Comparison of ENCODE assay signal across 8 mouse cellular contexts in genomic region chr6:115803541-115804382, GRCm38 (mm10). TPM values are rescaled to one million over a fixed set of nuclear protein-coding genes. Genes with fewer than 3 reads are reported as not detected.
A peak's percentile ranks its signal among the peaks of the same experiment; 100 is the strongest.
DNase-seq lines count a peak whose midpoint lies in the region; ATAC-seq and TF ChIP-seq lines count a peak whose summit lies in the region.

No protein-coding gene starts in this region.

- TF ChIP-seq POLR2A in spleen, adult 2 months (IDR thresholded peaks at IDR 0.05; ENCODE audit: low read depth, low read length) = no peak

- ATAC-seq in intestine, embryonic 15.5 days = peak; percentile 61
- peak; percentile 61 for ATAC-seq in midbrain, embryonic 11.5 days (ENCODE audit: low FRiP score)

- H3K4me2 ChIP-seq in intestine, embryonic 15.5 days (replicated peaks) = no peak overlapping the region
- H3K4me2 ChIP-seq in midbrain, embryonic 11.5 days = no peak overlapping the region

- no peak overlapping the region for H3K27ac ChIP-seq in intestine, embryonic 15.5 days
- no peak overlapping the region for H3K27ac ChIP-seq in midbrain, embryonic 11.5 days (ENCODE audit: low read depth, low read length)
- H3K27ac ChIP-seq in spleen, adult 2 months (ENCODE audit: insufficient read depth, low read length) = no peak overlapping the region

- no peaks in the 10 kb centered on the region for H3K27me3 ChIP-seq in intestine, embryonic 15.5 days (replicated peaks)
- H3K27me3 ChIP-seq in midbrain, embryonic 11.5 days (ENCODE audit: control insufficient read depth, insufficient read depth, low read length) = no peaks in the 10 kb centered on the region
- no peaks in the 10 kb centered on the region for H3K27me3 ChIP-seq in spleen, adult 2 months (ENCODE audit: control insufficient read depth, insufficient read depth, low read length)

- H3K9ac ChIP-seq in intestine, embryonic 15.5 days = no peak overlapping the region
- H3K9ac ChIP-seq in midbrain, embryonic 11.5 days (ENCODE audit: low read length) = no peak overlapping the region

- peak; percentile 84 for DNase-seq in urinary bladder, postnatal 14 days (ENCODE audit: low spot score)
- DNase-seq in urinary bladder, adult 2 months (ENCODE audit: low spot score) = no peak
- peak; percentile 87 for DNase-seq in embryo, embryonic 10 days (ENCODE audit: low spot score)
- DNase-seq in gastrocnemius, postnatal 25 days = peak; percentile 41
- peak; percentile 66 to 82 for DNase-seq in left cerebral cortex, postnatal 25 days (ENCODE audit: low spot score in 2 of 2)
- DNase-seq in midbrain, embryonic 11.5 days (ENCODE audit: low spot score, missing footprints) = peak; percentile 92
- DNase-seq in spleen, adult 2 months (ENCODE audit: low read depth in 1 of 2, low spot score in 2 of 2) = peak; percentile 34 to 50

- H3K4me3 ChIP-seq in intestine, embryonic 15.5 days (replicated peaks) = no peak overlapping the region
- no peak overlapping the region for H3K4me3 ChIP-seq in midbrain, embryonic 11.5 days (ENCODE audit: low read depth, low read length)
- no peak overlapping the region for H3K4me3 ChIP-seq in spleen, adult 2 months (ENCODE audit: extremely low read depth, insufficient read depth, insufficient read length)

- peaks cover 20% of the 10 kb centered on the region for H3K4me1 ChIP-seq in intestine, embryonic 15.5 days (replicated peaks)
- H3K4me1 ChIP-seq in midbrain, embryonic 11.5 days (ENCODE audit: control insufficient read depth, insufficient read depth, low read length) = peaks cover 15% of the 10 kb centered on the region
- peaks cover 8% of the 10 kb centered on the region; the same call in 1 of the 2 replicates for H3K4me1 ChIP-seq in spleen, adult 2 months (ENCODE audit: control insufficient read depth, insufficient read depth, insufficient read length)

- H3K36me3 ChIP-seq in intestine, embryonic 15.5 days = peaks cover 36% of the 10 kb centered on the region
- H3K36me3 ChIP-seq in midbrain, embryonic 11.5 days (ENCODE audit: control insufficient read depth, insufficient read depth, low read length) = peaks cover 50% of the 10 kb centered on the region
- H3K36me3 ChIP-seq in spleen, adult 2 months (ENCODE audit: control insufficient read depth, insufficient read depth, low read length) = peaks cover 19% of the 10 kb centered on the region

- no peaks in the 10 kb centered on the region for H3K9me3 ChIP-seq in intestine, embryonic 15.5 days
- no peaks in the 10 kb centered on the region for H3K9me3 ChIP-seq in midbrain, embryonic 11.5 days (ENCODE audit: control insufficient read depth, low read length)

- intact Hi-C loops in left cerebral cortex, postnatal 25 days (cut with DNase I) = loop anchor here (5.0 kb wide), 1 partner anchor 76 kb away; no protein-coding TSS in a partner anchor

- peak; percentile 39; the same call in 1 of the 2 replicates for TF ChIP-seq CTCF in spleen, adult 2 months (IDR thresholded peaks at IDR 0.05; ENCODE audit: extremely low read depth, insufficient read depth, insufficient read length, insufficient replicate concordance)

- 40% methylated on average over 16 of the region's 16 CpGs for WGBS in intestine, embryonic 15.5 days
- 46% methylated on average over 16 of the region's 16 CpGs for WGBS in midbrain, embryonic 11.5 days
- WGBS in spleen, adult 2 months = 61% methylated on average over 16 of the region's 16 CpGs

RNA-seq across cellular contexts. Expression of gene Rpl32, which starts 4.8 kb away (rescaled TPM):
- 2,458 and 3,073 TPM in 2 replicates for polyA plus RNA-seq in urinary bladder, adult 2 months (2012; rRNA removed)
- 100 to 1,000 TPM; 536 to 577 TPM for total RNA-seq in gastrocnemius, postnatal 25 days (2021)
- polyA plus RNA-seq in intestine, embryonic 15.5 days (2015; fragmentation: Nextera tagmentation; extraction: Ambion mirVana) = 2,172 and 2,428 TPM in 2 replicates
- total RNA-seq in left cerebral cortex, postnatal 25 days (2021) = 100 to 1,000 TPM; 443 to 458 TPM
- polyA plus RNA-seq in midbrain, embryonic 11.5 days (2014; fragmentation: Nextera tagmentation; extraction: Ambion mirVana) = 1,817 and 1,848 TPM in 2 replicates
- polyA plus RNA-seq in spleen, adult 2 months (2012; rRNA removed) = 463 and 551 TPM in 2 replicates

RNA-seq across cellular contexts. Expression of gene Cand2, which starts 29.4 kb away (rescaled TPM):
- polyA plus RNA-seq in urinary bladder, adult 2 months (2012; rRNA removed) = 6.5 and 7.0 TPM in 2 replicates
- total RNA-seq in gastrocnemius, postnatal 25 days (2021) = 10 to 100 TPM; 61.9 to 64.2 TPM
- polyA plus RNA-seq in intestine, embryonic 15.5 days (2015; fragmentation: Nextera tagmentation; extraction: Ambion mirVana) = 16.8 and 17.2 TPM in 2 replicates
- 1 to 10 TPM; 2.0 to 2.2 TPM for total RNA-seq in left cerebral cortex, postnatal 25 days (2021)
- polyA plus RNA-seq in midbrain, embryonic 11.5 days (2014; fragmentation: Nextera tagmentation; extraction: Ambion mirVana) = 24.6 and 27.5 TPM in 2 replicates
- 3.4 and 4.8 TPM in 2 replicates for polyA plus RNA-seq in spleen, adult 2 months (2012; rRNA removed)

RNA-seq across cellular contexts. Expression of gene Efcab12, which starts 34.5 kb away (rescaled TPM):
- polyA plus RNA-seq in urinary bladder, adult 2 months (2012; rRNA removed) = 0.56 and 0.74 TPM in 2 replicates
- under 1 TPM in 1 of 2 experiments, not detected in 1; 0.24 TPM for total RNA-seq in gastrocnemius, postnatal 25 days (2021)
- 0.42 and 0.49 TPM in 2 replicates for polyA plus RNA-seq in intestine, embryonic 15.5 days (2015; fragmentation: Nextera tagmentation; extraction: Ambion mirVana)
- 1 to 10 TPM; 3.6 to 4.5 TPM for total RNA-seq in left cerebral cortex, postnatal 25 days (2021)
- 1.7 and 2.0 TPM in 2 replicates for polyA plus RNA-seq in midbrain, embryonic 11.5 days (2014; fragmentation: Nextera tagmentation; extraction: Ambion mirVana)
- polyA plus RNA-seq in spleen, adult 2 months (2012; rRNA removed) = 0.06 and 0.15 TPM in 2 replicates

RNA-seq across cellular contexts. Expression of gene Tmem40, which starts 41.6 kb away (rescaled TPM):
- 34.8 and 49.5 TPM in 2 replicates for polyA plus RNA-seq in urinary bladder, adult 2 months (2012; rRNA removed)
- total RNA-seq in gastrocnemius, postnatal 25 days (2021) = under 1 TPM; 0.35 to 0.43 TPM
- 0.78 and 1.2 TPM in 2 replicates for polyA plus RNA-seq in intestine, embryonic 15.5 days (2015; fragmentation: Nextera tagmentation; extraction: Ambion mirVana)
- total RNA-seq in left cerebral cortex, postnatal 25 days (2021) = 1 to 10 TPM; 2.3 to 3.0 TPM
- polyA plus RNA-seq in midbrain, embryonic 11.5 days (2014; fragmentation: Nextera tagmentation; extraction: Ambion mirVana) = 1.4 and 2.1 TPM in 2 replicates
- 10.2 and 10.4 TPM in 2 replicates for polyA plus RNA-seq in spleen, adult 2 months (2012; rRNA removed)

RNA-seq across cellular contexts. Expression of gene Mbd4, which starts 49.4 kb away (rescaled TPM):
- 4.4 and 5.0 TPM in 2 replicates for polyA plus RNA-seq in urinary bladder, adult 2 months (2012; rRNA removed)
- under 1 TPM; 0.82 to 0.94 TPM for total RNA-seq in gastrocnemius, postnatal 25 days (2021)
- polyA plus RNA-seq in intestine, embryonic 15.5 days (2015; fragmentation: Nextera tagmentation; extraction: Ambion mirVana) = 14.5 and 14.6 TPM in 2 replicates
- total RNA-seq in left cerebral cortex, postnatal 25 days (2021) = 1 to 10 TPM; 8.1 to 9.1 TPM
- 19.6 and 24.7 TPM in 2 replicates for polyA plus RNA-seq in midbrain, embryonic 11.5 days (2014; fragmentation: Nextera tagmentation; extraction: Ambion mirVana)
- polyA plus RNA-seq in spleen, adult 2 months (2012; rRNA removed) = 3.2 and 3.5 TPM in 2 replicates
